ENCODE assay signal across 29 mouse cellular contexts in the genomic region with DNA sequence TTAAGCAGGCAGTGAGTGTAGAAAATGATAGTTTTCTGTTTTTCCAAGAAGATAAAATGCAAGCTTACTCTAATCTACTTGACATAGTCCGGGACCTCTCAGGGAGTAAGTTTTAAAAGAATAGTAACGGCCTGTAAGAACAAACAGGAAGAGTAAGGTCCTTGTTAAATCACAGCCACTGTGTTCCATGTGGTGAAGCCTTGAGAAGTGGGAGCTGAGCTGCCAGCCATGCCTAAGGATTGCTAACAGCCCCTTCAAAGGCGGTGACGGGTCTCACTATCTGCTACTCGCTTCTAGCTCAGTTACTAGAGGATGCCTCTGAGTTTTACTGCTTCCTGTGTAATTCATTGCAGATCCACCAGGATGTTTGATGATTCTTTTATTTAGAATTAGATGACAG. TPM values are rescaled to one million over a fixed set of nuclear protein-coding genes. Genes with fewer than 3 reads are reported as not detected.
A peak's percentile ranks its signal among the peaks of the same experiment; 100 is the strongest.
DNase-seq lines count a peak whose midpoint lies in the region; ATAC-seq and TF ChIP-seq lines count a peak whose summit lies in the region.
"Had no signal": no experiment of that assay in that cellular context is flagged by ENCODE, and none has a peak within 500 bp of the region (broad histone marks: within the 10 kb centered on the region; RNA-seq: fewer than 3 reads in every experiment).

No protein-coding gene starts in this region.

- H3K4me1 ChIP-seq in heart, embryonic 12.5 days (replicated peaks), result peaks cover 2% of the 10 kb centered on the region; the same call in 1 of the 2 replicates
- H3K4me1 ChIP-seq in kidney, embryonic 15.5 days, result no peaks in the 10 kb centered on the region
- no peaks in the 10 kb centered on the region for H3K4me1 ChIP-seq in lung, postnatal 0 days (ENCODE audit: insufficient read depth, low read depth, low read length)
- H3K4me1 ChIP-seq: embryonic facial prominence, embryonic 12.5 days; hindbrain, embryonic 13.5 days; liver, embryonic 12.5 days; midbrain, embryonic 13.5 days; neural tube, embryonic 13.5 days had no signal

- no peak overlapping the region for H3K4me3 ChIP-seq in heart, embryonic 12.5 days
- H3K4me3 ChIP-seq in kidney, embryonic 15.5 days (replicated peaks), result no peak overlapping the region
- H3K4me3 ChIP-seq in lung, postnatal 0 days (ENCODE audit: low read depth, low read length), result no peak overlapping the region
- H3K4me3 ChIP-seq: embryonic facial prominence, embryonic 12.5 days; hindbrain, embryonic 13.5 days; liver, embryonic 12.5 days; midbrain, embryonic 13.5 days; neural tube, embryonic 13.5 days had no signal

- H3K4me2 ChIP-seq in heart, embryonic 12.5 days, result no peak overlapping the region
- no peak overlapping the region for H3K4me2 ChIP-seq in kidney, embryonic 15.5 days
- no peak overlapping the region for H3K4me2 ChIP-seq in lung, postnatal 0 days (replicated peaks; ENCODE audit: low read depth, low read length)
- H3K4me2 ChIP-seq: embryonic facial prominence, embryonic 12.5 days; heart, embryonic 11.5 days; hindbrain, embryonic 13.5 days; liver, embryonic 12.5 days; midbrain, embryonic 13.5 days; neural tube, embryonic 13.5 days had no signal

- peaks cover 67% of the 10 kb centered on the region for H3K36me3 ChIP-seq in heart, embryonic 12.5 days
- peaks cover 62% of the 10 kb centered on the region for H3K36me3 ChIP-seq in kidney, embryonic 15.5 days
- peaks cover 13% of the 10 kb centered on the region; the same call in 1 of the 2 replicates for H3K36me3 ChIP-seq in lung, postnatal 0 days (ENCODE audit: insufficient read depth, low read length)

- H3K27ac ChIP-seq in heart, embryonic 12.5 days (ENCODE audit: poor library complexity, severe bottlenecking), result peak overlapping the region; percentile 27; the same call in 1 of the 2 replicates
- peak overlapping the region; percentile 71 for H3K27ac ChIP-seq in kidney, embryonic 15.5 days
- 0 out of 2 replicates have a peak overlapping the region, but pooled peaks have one; percentile 9 for H3K27ac ChIP-seq in lung, postnatal 0 days (ENCODE audit: low read length)
- H3K27ac ChIP-seq: embryonic facial prominence, embryonic 12.5 days; hindbrain, embryonic 13.5 days; liver, embryonic 12.5 days; macrophage; midbrain, embryonic 13.5 days; neural tube, embryonic 13.5 days had no signal

- TF ChIP-seq EP300 in lung, postnatal 0 days (IDR thresholded peaks at IDR 0.05), result no peak

- no peak overlapping the region for H3K9ac ChIP-seq in heart, embryonic 12.5 days
- H3K9ac ChIP-seq in kidney, embryonic 15.5 days, result no peak overlapping the region
- H3K9ac ChIP-seq in lung, postnatal 0 days (replicated peaks; ENCODE audit: low read depth), result no peak overlapping the region
- H3K9ac ChIP-seq: embryonic facial prominence, embryonic 12.5 days; hindbrain, embryonic 13.5 days; liver, embryonic 12.5 days; liver, postnatal 0 days; midbrain, embryonic 13.5 days; neural tube, embryonic 13.5 days had no signal

- no peaks in the 10 kb centered on the region for H3K9me3 ChIP-seq in heart, embryonic 12.5 days (replicated peaks)
- H3K9me3 ChIP-seq in kidney, embryonic 15.5 days (replicated peaks), result no peaks in the 10 kb centered on the region
- no peaks in the 10 kb centered on the region for H3K9me3 ChIP-seq in lung, postnatal 0 days (ENCODE audit: low read length)
- H3K9me3 ChIP-seq: embryonic facial prominence, embryonic 12.5 days; hindbrain, embryonic 13.5 days; liver, embryonic 12.5 days; midbrain, embryonic 13.5 days; neural tube, embryonic 13.5 days had no signal

- H3K27me3 ChIP-seq in heart, embryonic 12.5 days (replicated peaks), result no peaks in the 10 kb centered on the region
- no peaks in the 10 kb centered on the region for H3K27me3 ChIP-seq in kidney, embryonic 15.5 days
- no peaks in the 10 kb centered on the region for H3K27me3 ChIP-seq in lung, postnatal 0 days (replicated peaks; ENCODE audit: insufficient read depth, low read length)
- H3K27me3 ChIP-seq: embryonic facial prominence, embryonic 12.5 days; hindbrain, embryonic 13.5 days; liver, embryonic 12.5 days; midbrain, embryonic 13.5 days; neural tube, embryonic 13.5 days had no signal

- no peak for TF ChIP-seq CTCF in lung, postnatal 0 days (IDR thresholded peaks at IDR 0.05)

- no peak for ATAC-seq in heart, embryonic 12.5 days (ENCODE audit: insufficient number of reproducible peaks, low FRiP score)
- no peak for ATAC-seq in kidney, embryonic 15.5 days (replicated peaks; ENCODE audit: low FRiP score)
- no peak for ATAC-seq in lung, postnatal 0 days
- ATAC-seq: CD4-positive, CD25-positive, alpha-beta regulatory T cell, adult 4 months; forebrain, embryonic 14.5 days; liver, embryonic 12.5 days; liver, postnatal 0 days; midbrain, embryonic 13.5 days had no signal

- no peak for DNase-seq in heart, adult 18-20 months
- DNase-seq in kidney, adult 11 months, result no peak
- DNase-seq in lung, postnatal 0 days (ENCODE audit: low spot score), result no peak
- DNase-seq in lung, postnatal 36 days, result no peak
- peak; percentile 73 for DNase-seq in retina, postnatal 1 day
- DNase-seq: adrenal gland, postnatal 25 days; cerebellum, adult 11-12 months; cerebellum, adult 9-11 months; embryo, embryonic 11 days; heart, postnatal 4 days; kidney, adult 18-20 months; kidney, postnatal 4 days; liver, postnatal 0 days; right cerebral cortex, postnatal 14 days; spleen, adult 18-20 months; thymus, adult 2 months; thymus, postnatal 36 days had no signal

- WGBS in heart, embryonic 12.5 days, result 46% methylated on average over 5 of the region's 5 CpGs
- WGBS in kidney, embryonic 15.5 days, result 48% methylated on average over 5 of the region's 5 CpGs
- 60% methylated on average over 5 of the region's 5 CpGs for WGBS in lung, postnatal 0 days

RNA-seq across cellular contexts. Expression of a gene that starts 26.6 kb away (rescaled TPM):
- polyA plus RNA-seq in heart, embryonic 12.5 days (2016; fragmentation: Nextera tagmentation; extraction: Ambion mirVana), result 37.7 and 41.5 TPM in 2 replicates
- total RNA-seq in heart, adult 18-20 months (2021), result 10 to 100 TPM; 63.2 to 82.7 TPM
- polyA plus RNA-seq in kidney, embryonic 15.5 days (2015; fragmentation: Nextera tagmentation; extraction: Ambion mirVana), result 35.0 and 36.5 TPM in 2 replicates
- polyA plus RNA-seq in lung, postnatal 0 days (2015; fragmentation: Nextera tagmentation; extraction: Ambion mirVana), result 21.2 and 23.4 TPM in 2 replicates

RNA-seq across cellular contexts. Expression of a gene that starts 31.0 kb away (rescaled TPM):
- polyA plus RNA-seq in heart, embryonic 12.5 days (2016; fragmentation: Nextera tagmentation; extraction: Ambion mirVana), result 79.7 and 80.8 TPM in 2 replicates
- total RNA-seq in heart, adult 18-20 months (2021), result 10 to 100 TPM; 90.8 TPM
- polyA plus RNA-seq in kidney, embryonic 15.5 days (2015; fragmentation: Nextera tagmentation; extraction: Ambion mirVana), result 89.0 and 89.6 TPM in 2 replicates
- 79.3 and 81.1 TPM in 2 replicates for polyA plus RNA-seq in lung, postnatal 0 days (2015; fragmentation: Nextera tagmentation; extraction: Ambion mirVana)

RNA-seq across cellular contexts. Expression of a gene that starts 49.2 kb away (rescaled TPM):
- polyA plus RNA-seq in heart, embryonic 12.5 days (2016; fragmentation: Nextera tagmentation; extraction: Ambion mirVana), result 6.0 and 6.6 TPM in 2 replicates
- total RNA-seq in heart, adult 18-20 months (2021), result 10 to 100 TPM; 27.8 to 33.8 TPM
- polyA plus RNA-seq in kidney, embryonic 15.5 days (2015; fragmentation: Nextera tagmentation; extraction: Ambion mirVana), result 4.9 and 5.1 TPM in 2 replicates
- 5.9 and 6.7 TPM in 2 replicates for polyA plus RNA-seq in lung, postnatal 0 days (2015; fragmentation: Nextera tagmentation; extraction: Ambion mirVana)
- total RNA-seq: megakaryocyte-erythroid progenitor cell, adult 5-6 weeks had no signal

RNA-seq across cellular contexts. Expression of a gene that starts 53.0 kb away (rescaled TPM):
- polyA plus RNA-seq in heart, embryonic 12.5 days (2016; fragmentation: Nextera tagmentation; extraction: Ambion mirVana), result 8.9 and 9.3 TPM in 2 replicates
- total RNA-seq in heart, adult 18-20 months (2021), result 1 to 10 TPM; 8.7 to 9.3 TPM
- polyA plus RNA-seq in kidney, embryonic 15.5 days (2015; fragmentation: Nextera tagmentation; extraction: Ambion mirVana), result 9.0 and 9.9 TPM in 2 replicates
- polyA plus RNA-seq in lung, postnatal 0 days (2015; fragmentation: Nextera tagmentation; extraction: Ambion mirVana), result 9.8 and 9.9 TPM in 2 replicates

Comparison
In these comparisons a context has a peak if more than half of its experiments do, and no peak if none do; other contexts are left out.
1. H3K27ac ChIP-seq: peak in every context shown above with its lines; median percentile 71 in kidney, embryonic 15.5 days; 27 in heart, embryonic 12.5 days; 9 in lung, postnatal 0 days.